Mouse (Mus musculus) liver, embryonic 15.5 days (tissue): ENCODE measurements around the gene Nrm. TPM values are rescaled to one million over a fixed set of nuclear protein-coding genes. Genes with fewer than 3 reads are reported as not detected.

Experiments
- ATAC-seq: fragments of 200-750 bp; cut with Nextera tagmentation; 2 replicates; pipeline ENCODE4 v1.8.0; 2017; ENCODE audit warnings: moderate number of reproducible peaks, mild to moderate bottlenecking, moderate library complexity; ENCODE audit not compliant: insufficient read depth
- H3K27ac ChIP-seq: fragments of 300-500 bp; sonication (generic); replicated peaks from 2 replicates; pipeline ENCODE4 v1.5.1; 2015; ENCODE audit warnings: mild to moderate bottlenecking, inconsistent platforms
- H3K27me3 ChIP-seq: fragments of 300-500 bp; sonication (generic); 2 replicates; pipeline ENCODE4 v1.6.1; 2015; ENCODE audit warnings: mild to moderate bottlenecking, inconsistent platforms
- H3K36me3 ChIP-seq: fragments of 300-500 bp; sonication (generic); replicated peaks from 2 replicates; pipeline ENCODE4 v1.6.1; 2015; ENCODE audit warnings: moderate library complexity, mild to moderate bottlenecking, inconsistent platforms
- H3K4me1 ChIP-seq: fragments of 300-500 bp; sonication (generic); replicated peaks from 2 replicates; pipeline ENCODE4 v1.6.1; 2015; ENCODE audit warnings: inconsistent platforms
- H3K4me2 ChIP-seq: fragments of 300-500 bp; sonication (generic); 2 replicates; pipeline ENCODE4 v1.6.1; 2015; ENCODE audit warnings: moderate library complexity, mild to moderate bottlenecking, inconsistent platforms
- H3K4me3 ChIP-seq: fragments of 300-500 bp; sonication (generic); replicated peaks from 2 replicates; pipeline ENCODE4 v1.5.1; 2015; ENCODE audit warnings: mild to moderate bottlenecking, inconsistent platforms
- H3K9ac ChIP-seq: fragments of 300-500 bp; sonication (generic); 2 replicates; pipeline ENCODE4 v1.6.1; 2015; ENCODE audit warnings: moderate library complexity, mild to moderate bottlenecking, inconsistent platforms
- H3K9me3 ChIP-seq: fragments of 300-500 bp; sonication (generic); replicated peaks from 2 replicates; pipeline ENCODE4 v1.6.1; 2016; ENCODE audit warnings: inconsistent platforms
- WGBS: fragments of 180-500 bp; shearing (Covaris S2); methylation state at CpG from one replicate; pipeline ENCODE4 v1.1.7; 2015; ENCODE audit warnings: mixed read lengths; ENCODE audit not compliant: insufficient replicate concordance; 5-methylcytosine and 5-hydroxymethylcytosine counted together
- polyA plus RNA-seq: library from polyadenylated mRNA; unstranded; fragments of >200 nt; fragmentation: Nextera tagmentation; extraction: Ambion mirVana; gene quantifications from 2 replicates; pipeline ENCODE4 v1.2.1, GENCODE M21; 2015

Nrm gene
- polyA plus RNA-seq = 22.0 and 22.5 TPM in 2 replicates

GRCm38 (mm10) chr17:35861198-35861857 lies at the start of gene Nrm:
Nrm (plus strand) TSS chr17:35861318.
- Histone ChIP-seq H3K9ac (peak within 1 kb of the TSS; percentile 82), H3K9me3 (no peaks in the 10 kb centered on the region), H3K4me2 (peak within 1 kb of the TSS; percentile 82), H3K27me3 (peaks cover 31% of the 10 kb centered on the region), H3K27ac (peak within 1 kb of the TSS; percentile 85), H3K4me1 (peaks cover 44% of the 10 kb centered on the region), H3K4me3 (peak within 1 kb of the TSS; percentile 90), H3K36me3 (peaks cover 28% of the 10 kb centered on the region)
- under 1% methylated on average over 47 of the region's 47 CpGs for WGBS
- peak; percentile 95 for ATAC-seq

DNA sequence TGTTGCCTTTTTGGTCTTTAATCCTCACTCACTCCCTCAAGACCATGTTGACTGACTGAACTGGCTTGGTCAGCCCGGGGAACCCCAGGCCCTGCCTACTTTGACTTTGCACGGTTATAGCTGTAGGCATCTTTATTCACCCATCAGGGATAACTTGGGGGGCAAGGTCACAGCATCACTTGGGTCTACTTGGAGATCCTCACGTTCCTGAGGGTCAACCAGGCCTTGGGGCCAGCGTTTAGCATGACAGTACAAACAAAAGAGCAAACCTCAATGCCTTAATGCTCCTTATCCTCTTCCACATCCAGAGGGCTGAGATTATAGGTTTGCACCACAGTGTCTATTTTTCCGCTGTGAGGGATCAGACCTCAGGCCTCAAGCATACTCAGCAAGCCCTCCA lies 48.8 kb upstream of the Nrm start:
- Histone ChIP-seq H3K36me3 (no peaks in the 10 kb centered on the region), H3K4me2 (no peak overlapping the region), H3K9me3 (no peaks in the 10 kb centered on the region), H3K27me3 (no peaks in the 10 kb centered on the region), H3K27ac (no peak overlapping the region), H3K9ac (no peak overlapping the region), H3K4me1 (peaks cover 51% of the 10 kb centered on the region), H3K4me3 (no peak overlapping the region)
- ATAC-seq = no peak
- WGBS = 70% methylated on average over 5 of the region's 5 CpGs

DNA sequence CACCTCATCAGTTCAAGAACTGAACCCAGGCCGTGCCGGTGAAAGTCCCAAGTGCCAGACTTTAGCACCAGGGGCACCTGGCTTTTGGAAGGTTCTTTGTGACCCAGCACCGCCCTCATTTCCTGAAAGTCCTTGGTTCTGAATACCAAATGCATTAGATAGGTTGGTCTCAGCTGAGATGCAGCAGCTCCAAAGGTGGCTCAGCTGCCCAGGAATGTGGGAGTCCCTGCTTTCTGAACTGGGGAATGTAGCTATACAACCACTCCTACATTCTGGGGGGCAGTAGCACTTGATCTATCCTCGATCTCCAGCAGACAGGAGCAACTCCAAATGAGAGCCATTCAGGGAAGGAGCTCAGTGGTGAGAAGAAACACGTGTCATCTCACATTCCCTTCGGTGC lies 48.4 kb upstream of the Nrm start:
- H3K4me1 ChIP-seq = peaks cover 47% of the 10 kb centered on the region
- no peaks in the 10 kb centered on the region for H3K36me3 ChIP-seq
- H3K27me3 ChIP-seq = no peaks in the 10 kb centered on the region
- no peak overlapping the region for H3K4me2 ChIP-seq
- H3K9ac ChIP-seq = no peak overlapping the region
- H3K27ac ChIP-seq = no peak overlapping the region
- WGBS = 71% methylated on average over 6 of the region's 6 CpGs
- ATAC-seq = no peak
- H3K9me3 ChIP-seq = no peaks in the 10 kb centered on the region
- no peak overlapping the region for H3K4me3 ChIP-seq

GRCm38 (mm10) chr17:35813245-35813647 lies 47.9 kb upstream of the Nrm start:
- Histone ChIP-seq H3K4me1 (peaks cover 42% of the 10 kb centered on the region), H3K27me3 (no peaks in the 10 kb centered on the region), H3K4me2 (no peak overlapping the region), H3K36me3 (no peaks in the 10 kb centered on the region), H3K27ac (no peak overlapping the region), H3K9ac (no peak overlapping the region), H3K9me3 (no peaks in the 10 kb centered on the region), H3K4me3 (no peak overlapping the region)
- 0 out of 2 replicates have a peak, but pooled peaks have one; percentile 14 for ATAC-seq
- WGBS = 51% methylated on average over 7 of the region's 7 CpGs

GRCm38 (mm10) chr17:35813653-35814052 lies 47.5 kb upstream of the Nrm start:
- no peaks in the 10 kb centered on the region for H3K27me3 ChIP-seq

DNA sequence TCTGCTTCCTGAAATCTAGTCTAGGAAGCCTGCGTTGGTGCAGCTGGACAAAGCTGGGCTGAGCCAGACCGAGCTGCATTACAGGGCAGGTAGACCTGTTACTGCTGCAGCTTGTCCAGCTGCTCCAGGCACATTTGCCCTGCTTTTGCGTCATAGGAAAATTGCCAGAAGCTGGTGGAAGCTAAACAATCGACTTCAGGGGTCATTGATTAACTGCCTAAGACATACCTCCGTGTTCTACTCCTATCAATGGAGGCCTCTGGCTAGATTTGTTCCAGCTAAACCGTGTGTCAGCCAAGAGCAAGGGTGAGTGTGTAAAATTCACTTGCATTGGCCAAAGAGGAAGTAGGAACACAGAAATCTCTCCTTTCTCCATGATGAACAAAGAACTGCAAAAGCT lies 46.4 kb upstream of the Nrm start:
- peak; percentile 29; the same call in 1 of the 2 replicates for ATAC-seq
- H3K4me1 ChIP-seq = peaks cover 50% of the 10 kb centered on the region
- H3K4me3 ChIP-seq = no peak overlapping the region
- H3K27ac ChIP-seq = no peak overlapping the region; the same call in 1 of the 2 replicates
- H3K4me2 ChIP-seq = no peak overlapping the region
- no peaks in the 10 kb centered on the region for H3K27me3 ChIP-seq
- no peaks in the 10 kb centered on the region for H3K9me3 ChIP-seq
- H3K9ac ChIP-seq = no peak overlapping the region
- H3K36me3 ChIP-seq = no peaks in the 10 kb centered on the region
- 48% methylated on average over 6 of the region's 6 CpGs for WGBS

More at GRCm38 (mm10) chr17:35813653-35814052, 47.5 kb upstream of the Nrm start:
- Histone ChIP-seq H3K4me1 (peaks cover 42% of the 10 kb centered on the region), H3K36me3 (no peaks in the 10 kb centered on the region), H3K27ac (no peak overlapping the region), H3K9me3 (no peaks in the 10 kb centered on the region), H3K4me2 (no peak overlapping the region), H3K9ac (no peak overlapping the region), H3K4me3 (no peak overlapping the region)
- no peak for ATAC-seq
- WGBS = 54% methylated on average over 7 of the region's 7 CpGs

- Histone ChIP-seq H3K36me3 (no peaks in the 10 kb centered on the region), H3K27me3 (no peaks in the 10 kb centered on the region), H3K4me1 (peaks cover 62% of the 10 kb centered on the region), H3K9ac (no peak overlapping the region), H3K27ac (no peak overlapping the region), H3K4me3 (no peak overlapping the region), H3K9me3 (no peaks in the 10 kb centered on the region), H3K4me2 (no peak overlapping the region)
- WGBS = 60% methylated on average over 7 of the region's 7 CpGs
- ATAC-seq = no peak
Observed at GRCm38 (mm10) chr17:35815836-35816235, 45.3 kb upstream of the Nrm start.

DNA sequence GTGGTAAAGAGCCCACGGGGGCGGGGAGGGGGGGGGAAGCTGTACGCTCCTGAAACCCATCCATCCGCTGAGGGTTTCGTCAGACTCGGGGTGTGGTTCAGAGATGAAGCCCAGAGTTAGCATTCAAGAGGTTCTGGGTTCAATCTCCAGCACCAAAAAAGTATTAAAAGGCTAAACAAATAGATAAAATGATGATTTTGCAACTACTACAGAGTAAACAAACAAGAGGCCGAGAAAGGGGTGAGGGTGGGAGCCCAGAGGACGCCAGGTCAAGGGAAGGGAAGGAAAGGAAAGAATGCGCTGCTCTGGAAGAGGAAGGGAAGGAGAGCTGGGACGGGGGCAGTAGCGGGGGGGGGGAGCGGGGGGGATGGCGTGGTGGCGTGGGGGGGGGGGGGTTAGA lies 44.4 kb upstream of the Nrm start:
- Histone ChIP-seq H3K9ac (no peak overlapping the region), H3K9me3 (no peaks in the 10 kb centered on the region), H3K4me3 (no peak overlapping the region), H3K4me1 (peaks cover 65% of the 10 kb centered on the region), H3K4me2 (no peak overlapping the region), H3K36me3 (no peaks in the 10 kb centered on the region), H3K27me3 (no peaks in the 10 kb centered on the region), H3K27ac (no peak overlapping the region)
- ATAC-seq = no peak
- WGBS = 56% methylated on average over 14 of the region's 14 CpGs

- no peak overlapping the region for H3K4me3 ChIP-seq
- H3K4me1 ChIP-seq = peaks cover 70% of the 10 kb centered on the region
- no peaks in the 10 kb centered on the region for H3K9me3 ChIP-seq
- no peaks in the 10 kb centered on the region for H3K27me3 ChIP-seq
- no peak for ATAC-seq
- no peak overlapping the region for H3K4me2 ChIP-seq
- H3K27ac ChIP-seq = no peak overlapping the region
- no peak overlapping the region for H3K9ac ChIP-seq
- no peaks in the 10 kb centered on the region for H3K36me3 ChIP-seq
- 77% methylated on average over 10 of the region's 10 CpGs for whole genome bisulfite sequencing
Observed at GRCm38 (mm10) chr17:35817226-35817625, 43.9 kb upstream of the Nrm start.

DNA sequence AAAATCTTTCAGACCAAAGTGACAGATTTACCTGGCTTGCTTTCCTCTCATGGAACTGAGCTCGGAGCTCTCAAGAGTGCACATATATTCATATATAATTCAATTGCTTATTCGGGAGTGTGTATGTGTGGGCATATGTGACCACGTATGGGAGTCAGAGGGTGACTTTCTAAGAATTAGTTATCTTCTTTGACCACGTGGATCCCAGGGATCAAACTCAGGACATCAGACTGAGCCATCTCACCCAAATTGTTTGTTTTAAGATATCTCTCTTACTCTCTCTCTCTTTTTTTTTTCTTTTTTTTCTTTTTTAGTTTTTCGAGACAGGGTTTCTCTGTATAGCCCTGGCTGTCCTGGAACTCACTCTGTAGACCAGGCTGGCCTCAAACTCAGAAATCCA lies 41.0 kb upstream of the Nrm start:
- Histone ChIP-seq H3K9me3 (no peaks in the 10 kb centered on the region), H3K4me1 (peaks cover 77% of the 10 kb centered on the region), H3K4me2 (peak overlapping the region; percentile 98; the same call in 1 of the 2 replicates), H3K4me3 (no peak overlapping the region), H3K27me3 (no peaks in the 10 kb centered on the region), H3K36me3 (peaks cover 7% of the 10 kb centered on the region; the same call in 1 of the 2 replicates), H3K9ac (no peak overlapping the region), H3K27ac (0 out of 2 replicates have a peak overlapping the region, but pooled peaks have one; percentile 8)
- WGBS = 28% methylated on average over 5 of the region's 5 CpGs
- ATAC-seq = no peak

GRCm38 (mm10) chr17:35821439-35822430 lies 39.4 kb upstream of the Nrm start, which contains the start of gene Ier3:
Ier3 (plus strand) TSS chr17:35821684.
- ATAC-seq = peak; percentile 26
- Histone ChIP-seq H3K27ac (peak within 1 kb of the TSS; percentile 95), H3K9me3 (no peaks in the 10 kb centered on the region), H3K4me3 (peak within 1 kb of the TSS; percentile 86), H3K4me1 (peaks cover 75% of the 10 kb centered on the region), H3K4me2 (peak within 1 kb of the TSS; percentile 98), H3K9ac (peak within 1 kb of the TSS; percentile 82), H3K27me3 (no peaks in the 10 kb centered on the region), H3K36me3 (peaks cover 24% of the 10 kb centered on the region)
- WGBS = under 1% methylated on average over 62 of the region's 62 CpGs
